Mouse (Mus musculus) neutrophil, adult 5-6 weeks (primary cell): Measurements from ENCODE around the gene Mrpl54. TPM values are rescaled to one million over a fixed set of nuclear protein-coding genes. Genes with fewer than 3 reads are reported as not detected.
A peak's percentile ranks its signal among the peaks of the same experiment; 100 is the strongest.

ENCODE experiments used
- ATAC-seq: fragments of 151-379, 151-347 bp; 2 replicates; pipeline ENCODE4 v1.8.0; 2017; ENCODE audit warnings: mild to moderate bottlenecking, moderate TSS enrichment; ENCODE audit not compliant: insufficient number of reproducible peaks, poor library complexity, low FRiP score, severe bottlenecking; ENCODE audit errors: extremely low read depth
- total RNA-seq: library from RNA; stranded (forward); fragments of 200-1000 nt; gene quantifications from 2 replicates; pipeline ENCODE4 v1.2.3, GENCODE M21; 2017

The Mrpl54 gene
- total RNA-seq, 1 experiment from 2014 or later: 52.4 TPM

GRCm38 (mm10) chr10:81297845-81298244 is 31.1 kb upstream of the Mrpl54 start:
- ATAC-seq: peak; percentile 37

GRCm38 (mm10) chr10:81297246-81297645 is 30.5 kb upstream of the Mrpl54 start:
- ATAC-seq: no peak

- ATAC-seq: no peak
Observed at GRCm38 (mm10) chr10:81295185-81295584, 28.5 kb upstream of the Mrpl54 start.

GRCm38 (mm10) chr10:81294442-81294841 is 27.7 kb upstream of the Mrpl54 start:
- ATAC-seq: no peak

GRCm38 (mm10) chr10:81293334-81294030 is 26.7 kb upstream of the Mrpl54 start:
- ATAC-seq: no peak

GRCm38 (mm10) chr10:81292554-81293333 is 26.0 kb upstream of the Mrpl54 start, which contains the start of gene Pip5k1c:
Gene Pip5k1c, plus strand, starts transcription at chr10:81292963.
- ATAC-seq: peak; percentile 82

- no peak for ATAC-seq
Observed at GRCm38 (mm10) chr10:81291511-81292104, 24.9 kb upstream of the Mrpl54 start, which contains the start of gene Tjp3. Gene Tjp3, minus strand, starts transcription at chr10:81291581.

GRCm38 (mm10) chr10:81290698-81291460 is 24.1 kb upstream of the Mrpl54 start:
- no peak for ATAC-seq

- ATAC-seq: no peak
Observed at GRCm38 (mm10) chr10:81289811-81290210, 23.1 kb upstream of the Mrpl54 start.

GRCm38 (mm10) chr10:81289278-81289677 is 22.5 kb upstream of the Mrpl54 start:
- ATAC-seq: peak; percentile 13; the same call in 1 of the 2 replicates

- ATAC-seq: no peak
Observed at GRCm38 (mm10) chr10:81288601-81289000, 21.9 kb upstream of the Mrpl54 start.

GRCm38 (mm10) chr10:81287513-81288157 is 20.9 kb upstream of the Mrpl54 start:
- ATAC-seq: no peak

GRCm38 (mm10) chr10:81286586-81286985 is 19.9 kb upstream of the Mrpl54 start:
- no peak for ATAC-seq

- peak; percentile 72 for ATAC-seq
Observed at GRCm38 (mm10) chr10:81285694-81286450, 19.1 kb upstream of the Mrpl54 start.

- no peak for ATAC-seq
Observed at GRCm38 (mm10) chr10:81284719-81285118, 18.0 kb upstream of the Mrpl54 start.

- ATAC-seq: no peak
Observed at GRCm38 (mm10) chr10:81284189-81284588, 17.5 kb upstream of the Mrpl54 start.

GRCm38 (mm10) chr10:81279496-81279895 is 12.8 kb upstream of the Mrpl54 start:
- ATAC-seq: no peak

- no peak for ATAC-seq
Observed at GRCm38 (mm10) chr10:81277676-81278075, 10.9 kb upstream of the Mrpl54 start.
